Mouse (Mus musculus) lung, embryonic 16.5 days (tissue): ENCODE results near the gene Olfr1352. TPM values are rescaled to one million over a fixed set of nuclear protein-coding genes. Genes with fewer than 3 reads are reported as not detected.
"Not testable (repeated sequence)": the region's sequence is repeated elsewhere in the genome, so short reads cannot be mapped to it uniquely, and the experiment has no call there.

Experiments
- ATAC-seq: fragments of 200-750 bp; cut with Nextera tagmentation; 2 replicates; pipeline ENCODE4 v1.8.0; 2017; ENCODE audit warnings: low read depth, mild to moderate bottlenecking, moderate library complexity
- H3K27ac ChIP-seq: fragments of 300-500 bp; sonication (generic); 2 replicates; pipeline ENCODE4 v1.5.1; 2014; ENCODE audit warnings: mild to moderate bottlenecking, control low read depth, low read length
- H3K27me3 ChIP-seq: fragments of 300-500 bp; sonication (generic); 2 replicates; pipeline ENCODE4 v1.6.1; 2014; ENCODE audit warnings: low read depth, low read length, mixed read lengths; ENCODE audit not compliant: control insufficient read depth, insufficient read depth
- H3K36me3 ChIP-seq: fragments of 300-500 bp; sonication (generic); 2 replicates; pipeline ENCODE4 v1.6.1; 2014; ENCODE audit warnings: low read length; ENCODE audit not compliant: control insufficient read depth, insufficient read depth
- H3K4me1 ChIP-seq: fragments of 300-500 bp; sonication (generic); replicated peaks from 2 replicates; pipeline ENCODE4 v1.6.1; 2014; ENCODE audit warnings: low read length, mixed read lengths; ENCODE audit not compliant: control insufficient read depth, insufficient read depth
- H3K4me2 ChIP-seq: fragments of 300-500 bp; sonication (generic); 2 replicates; pipeline ENCODE4 v1.6.1; 2014; ENCODE audit warnings: low read depth, low read length, control low read depth
- H3K4me3 ChIP-seq: fragments of 300-500 bp; sonication (generic); 2 replicates; pipeline ENCODE4 v1.5.1; 2014; ENCODE audit warnings: mild to moderate bottlenecking, low read length, control low read depth
- H3K9ac ChIP-seq: fragments of 300-500 bp; sonication (generic); 2 replicates; pipeline ENCODE4 v1.6.1; 2014; ENCODE audit warnings: low read length, control low read depth
- H3K9me3 ChIP-seq: fragments of 300-500 bp; sonication (generic); 2 replicates; pipeline ENCODE4 v1.6.1; 2016; ENCODE audit warnings: low read length; ENCODE audit not compliant: control insufficient read depth
- whole genome bisulfite sequencing: fragments of 180-500 bp; shearing (Covaris S2); extraction: QIAGEN DNeasy Blood & Tissue Kit; methylation state at CpG from one replicate; pipeline ENCODE4 v1.1.7; 2014; 5-methylcytosine and 5-hydroxymethylcytosine counted together
- polyA plus RNA-seq: library from polyadenylated mRNA; unstranded; fragments of >200 nt; fragmentation: Nextera tagmentation; extraction: Ambion mirVana; gene quantifications from 2 replicates; pipeline ENCODE4 v1.2.1, GENCODE M21; 2015

The Olfr1352 gene
- not detected in 2 replicates for polyA plus RNA-seq

DNA sequence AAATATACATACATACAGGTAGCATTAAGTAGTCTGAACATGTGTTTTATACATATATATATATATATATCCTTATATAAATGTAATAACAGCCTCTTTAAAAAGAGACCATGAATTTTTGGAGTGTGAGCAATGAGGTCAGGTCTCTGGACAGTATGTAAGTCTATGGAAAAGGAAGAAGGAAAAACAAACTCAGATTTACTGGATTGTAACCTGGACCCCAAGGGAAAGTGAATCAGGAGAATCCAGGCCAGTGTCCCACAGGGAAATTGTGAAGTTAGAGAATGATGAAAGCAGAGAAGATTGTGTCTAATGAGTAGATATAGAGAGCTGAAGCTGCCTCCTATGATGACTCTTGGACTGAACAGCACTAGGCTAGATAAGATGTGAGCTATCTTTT lies at the start of gene Olfr1352:
Gene Olfr1352, plus strand, starts transcription at position 301 of the 400 bp plus-strand sequence.
- H3K36me3 ChIP-seq = no peaks in the 10 kb centered on the region
- no peak for ATAC-seq
- H3K4me3 ChIP-seq = no peak within 1 kb of the TSS
- no peak within 1 kb of the TSS for H3K4me2 ChIP-seq
- no peak within 1 kb of the TSS for H3K27ac ChIP-seq
- H3K9ac ChIP-seq = no peak within 1 kb of the TSS
- no peaks in the 10 kb centered on the region for H3K4me1 ChIP-seq
- no peaks in the 10 kb centered on the region for H3K9me3 ChIP-seq
- H3K27me3 ChIP-seq = no peaks in the 10 kb centered on the region

DNA sequence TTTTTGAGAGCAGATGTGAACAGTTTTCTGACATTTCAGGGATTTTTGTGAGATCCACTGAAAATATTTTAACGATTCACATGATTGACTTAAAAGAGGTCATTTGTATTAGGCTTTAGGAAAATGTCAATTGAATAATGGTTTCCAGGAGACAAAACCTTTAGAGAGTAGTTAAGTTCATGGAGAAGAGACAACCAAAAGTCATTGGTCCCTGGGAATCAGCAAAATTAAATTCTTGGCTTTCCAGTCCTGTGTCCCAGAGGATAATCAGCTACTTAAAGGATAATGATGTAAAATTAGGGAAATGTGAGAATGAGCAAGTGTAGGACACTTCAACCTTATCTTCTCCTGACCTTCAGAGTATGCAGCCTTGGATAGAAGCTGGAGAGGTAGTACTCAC lies 30.5 kb upstream of the Olfr1352 start, which contains the start of gene Olfr8:
Gene Olfr8, plus strand, starts transcription at position 301 of the 400 bp plus-strand sequence.
- not testable (repeated sequence) for H3K4me1 ChIP-seq, H3K27ac ChIP-seq, H3K4me3 ChIP-seq, H3K9me3 ChIP-seq, H3K36me3 ChIP-seq, ATAC-seq, H3K27me3 ChIP-seq, H3K9ac ChIP-seq, H3K4me2 ChIP-seq
- WGBS = 85% methylated on average over 1 of the region's 1 CpGs

DNA sequence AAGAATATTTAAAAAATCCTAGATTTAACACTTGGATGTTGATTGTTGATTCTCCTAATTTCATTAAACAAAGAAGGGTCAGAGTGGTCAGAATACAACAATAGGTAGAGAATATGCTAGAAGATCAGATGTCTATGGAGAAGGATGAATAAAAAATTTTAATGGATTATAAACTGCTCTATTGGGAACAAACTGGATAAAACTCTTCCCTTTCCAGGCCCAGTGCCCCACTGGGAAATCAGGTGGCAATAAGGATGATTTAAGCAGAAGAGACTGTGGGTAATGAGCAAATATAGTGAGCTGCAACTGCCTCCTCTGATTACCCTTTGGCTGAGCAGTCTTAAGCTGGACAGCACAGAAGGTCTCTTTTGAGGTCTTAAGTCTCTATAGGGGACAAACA lies 17.8 kb upstream of the Olfr1352 start, which contains the start of gene Olfr1353:
Gene Olfr1353, plus strand, starts transcription at position 301 of the 400 bp plus-strand sequence.
- not testable (repeated sequence) for H3K9ac ChIP-seq, H3K9me3 ChIP-seq, H3K4me2 ChIP-seq, H3K27me3 ChIP-seq, ATAC-seq, H3K4me3 ChIP-seq, H3K36me3 ChIP-seq, H3K4me1 ChIP-seq, H3K27ac ChIP-seq

DNA sequence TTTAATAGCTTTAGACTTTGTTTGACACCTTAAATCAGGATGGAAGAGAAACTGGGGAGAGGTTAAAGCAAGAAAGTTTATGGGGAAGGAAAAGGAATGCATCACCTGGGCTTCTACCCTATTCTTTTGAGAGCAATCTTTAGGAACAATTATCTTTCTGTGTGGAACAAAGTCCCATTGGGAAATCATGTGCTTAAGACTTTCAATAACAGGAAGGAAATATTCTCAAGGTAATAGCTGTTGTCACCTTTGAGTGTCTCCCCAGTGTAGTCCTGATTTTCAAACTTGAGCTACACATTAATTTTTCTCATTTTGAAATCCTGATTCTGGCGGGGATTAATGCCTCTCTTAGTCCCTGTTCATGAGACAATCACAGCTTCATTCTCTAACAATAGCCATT lies 31.3 kb downstream of the Olfr1352 start, which contains the start of gene Olfr1351:
Gene Olfr1351, plus strand, starts transcription at position 301 of the 400 bp plus-strand sequence.
- no peak for ATAC-seq
- H3K36me3 ChIP-seq = no peaks in the 10 kb centered on the region
- 72% methylated on average over 1 of the region's 1 CpGs for WGBS
- H3K27me3 ChIP-seq = no peaks in the 10 kb centered on the region
- no peak within 1 kb of the TSS for H3K4me3 ChIP-seq
- H3K9me3 ChIP-seq = no peaks in the 10 kb centered on the region
- H3K9ac ChIP-seq = no peak within 1 kb of the TSS
- H3K4me1 ChIP-seq = no peaks in the 10 kb centered on the region
- H3K27ac ChIP-seq = no peak within 1 kb of the TSS
- no peak within 1 kb of the TSS for H3K4me2 ChIP-seq

DNA sequence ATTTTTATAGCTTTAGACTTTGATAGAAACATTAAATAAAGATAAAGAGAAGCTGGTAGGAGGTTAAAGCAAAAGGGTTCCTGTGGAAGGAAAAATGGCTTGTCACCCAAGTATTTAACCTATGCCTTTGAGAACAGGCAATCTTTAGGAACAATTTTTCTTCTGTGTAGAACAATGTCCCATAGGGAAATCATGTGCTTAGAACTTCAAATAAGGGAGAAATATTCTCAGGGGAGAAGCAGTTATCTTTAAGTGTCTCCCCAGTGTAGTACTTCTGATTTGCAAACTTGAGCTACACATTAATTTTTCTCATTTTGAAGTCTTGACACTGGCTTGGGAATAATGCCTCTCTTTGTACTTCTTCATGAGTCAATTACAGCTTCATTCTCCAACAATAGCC lies 47.6 kb downstream of the Olfr1352 start, which contains the start of gene Olfr57:
Gene Olfr57, plus strand, starts transcription at position 301 of the 400 bp plus-strand sequence.
- ATAC-seq = no peak
- Histone ChIP-seq H3K4me3 (no peak within 1 kb of the TSS), H3K4me2 (no peak within 1 kb of the TSS), H3K4me1 (no peaks in the 10 kb centered on the region), H3K9me3 (no peaks in the 10 kb centered on the region), H3K27ac (no peak within 1 kb of the TSS), H3K27me3 (no peaks in the 10 kb centered on the region), H3K9ac (no peak within 1 kb of the TSS), H3K36me3 (no peaks in the 10 kb centered on the region)

Other genes with a start within 250 kb of the Olfr1352 start
- 0.16 TPM in 2 replicates for gene Ccdc105, start 228.0 kb upstream of the Olfr1352 start, polyA plus RNA-seq
- 0.63 and 0.83 TPM in 2 replicates for gene Slc1a6, start 200.6 kb upstream of the Olfr1352 start, polyA plus RNA-seq
- not detected in 2 replicates for gene Olfr1356, start 128.9 kb upstream of the Olfr1352 start, polyA plus RNA-seq
- gene Olfr1355, start 105.5 kb upstream of the Olfr1352 start, polyA plus RNA-seq = not detected in 2 replicates
- gene Olfr1354, start 67.9 kb upstream of the Olfr1352 start, polyA plus RNA-seq = not detected in 2 replicates
- gene Olfr8, start 30.4 kb upstream of the Olfr1352 start, polyA plus RNA-seq = not detected in 2 replicates
- not detected in 2 replicates for gene Olfr1353, start 17.7 kb upstream of the Olfr1352 start, polyA plus RNA-seq
- not detected in 2 replicates for gene Olfr1351, start 31.4 kb downstream of the Olfr1352 start, polyA plus RNA-seq
- gene Olfr57, start 47.7 kb downstream of the Olfr1352 start, polyA plus RNA-seq = not detected in 2 replicates
- 31.1 and 32.0 TPM in 2 replicates for gene 2610008E11Rik, start 116.5 kb downstream of the Olfr1352 start, polyA plus RNA-seq
- not detected in 2 replicates for gene Vmn2r80, start 167.7 kb downstream of the Olfr1352 start, polyA plus RNA-seq